Mouse (Mus musculus): ENCODE results near the gene Gm20388.

Gm20388 gene

GRCm38 (mm10) chr8:122349357-122350297 is 2439.0 kb downstream of the Gm20388 start:
- DNase-seq (ENCODE audit: low spot score in 2 of 2): no peak

DNA sequence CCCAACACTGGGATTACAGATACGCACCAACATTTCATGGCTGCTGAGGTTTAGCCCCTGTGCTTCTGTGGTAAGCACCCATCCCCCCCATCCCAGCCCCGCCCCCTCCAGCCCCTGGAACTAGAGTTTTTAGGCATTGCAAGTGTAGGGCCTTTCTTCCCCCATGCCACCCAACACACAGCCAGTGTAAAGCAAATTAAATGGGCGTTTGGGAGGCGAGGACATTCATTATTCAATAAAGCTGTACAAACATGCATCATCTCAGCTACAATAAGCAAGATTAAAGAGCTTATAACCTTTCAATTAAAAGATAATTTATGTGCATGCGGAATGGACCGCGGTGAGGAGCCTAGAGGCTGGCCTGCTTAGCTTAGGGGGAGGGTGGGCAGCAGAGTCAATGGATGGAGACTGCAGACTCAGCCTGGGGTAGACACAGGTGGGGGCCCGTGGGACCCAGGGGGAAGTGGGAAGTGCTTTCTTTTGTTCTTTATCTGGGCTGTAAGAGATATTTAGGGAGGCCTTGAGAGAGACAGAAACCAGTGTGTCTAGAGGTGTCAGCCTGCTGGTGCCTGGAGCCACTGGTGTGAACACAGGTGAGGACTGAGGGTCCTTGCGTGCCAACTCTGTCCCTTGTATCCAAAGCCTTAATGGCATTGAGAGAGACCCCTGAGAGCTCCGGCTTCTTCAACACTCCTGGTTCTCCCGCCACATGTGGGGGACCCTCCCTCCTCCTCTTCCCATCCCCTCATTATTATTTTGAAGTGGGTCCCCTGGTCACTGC is 2439.9 kb downstream of the Gm20388 start:
- no peak for DNase-seq (ENCODE audit: low spot score in 2 of 2)

DNA sequence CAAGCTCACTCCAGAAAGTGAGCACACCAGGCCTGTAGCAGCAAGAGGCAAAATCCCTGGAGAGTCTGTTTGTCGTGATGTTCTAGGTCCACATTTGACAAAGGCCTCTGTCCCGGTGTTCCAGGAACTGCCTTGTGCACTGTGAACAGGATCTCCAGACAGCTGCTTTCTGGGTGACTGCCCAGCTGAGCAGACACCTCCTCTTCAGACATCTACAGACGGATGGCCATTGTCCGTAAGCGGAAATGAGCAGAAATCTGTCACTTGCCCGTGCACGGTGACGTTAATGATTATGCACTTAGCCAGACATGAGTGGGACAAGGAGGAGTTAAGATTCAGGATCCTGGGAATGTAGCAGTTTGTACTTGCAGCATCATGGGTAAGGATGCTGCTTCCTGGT is 2443.5 kb downstream of the Gm20388 start:
- no peak for DNase-seq (ENCODE audit: low spot score in 2 of 2)

- no peak for DNase-seq (ENCODE audit: low spot score in 2 of 2)
Measured at GRCm38 (mm10) chr8:122355642-122356606, 2445.3 kb downstream of the Gm20388 start.

DNA sequence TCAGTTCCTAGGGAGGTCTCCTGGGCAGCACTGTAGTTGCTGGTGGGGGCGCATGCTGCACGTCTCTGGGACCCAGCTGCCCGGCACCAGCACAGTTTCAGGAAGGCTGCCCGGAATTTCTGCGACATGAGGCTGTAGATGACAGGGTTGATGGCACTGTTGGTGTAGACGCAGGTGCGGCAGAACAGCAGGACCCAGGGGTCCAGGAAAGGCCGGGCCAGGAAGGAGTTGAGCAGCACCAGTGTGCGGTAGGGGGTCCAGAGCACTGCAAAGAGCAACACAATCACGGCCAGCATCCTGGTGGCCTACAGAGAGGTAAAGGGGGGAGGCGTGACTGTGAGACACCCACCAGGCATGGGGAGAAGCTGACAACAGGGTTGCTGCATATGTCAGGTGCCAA is 2446.6 kb downstream of the Gm20388 start:
- no peak for DNase-seq (ENCODE audit: low spot score in 2 of 2)

- DNase-seq (ENCODE audit: low spot score in 2 of 2): no peak
Measured at GRCm38 (mm10) chr8:122357641-122358040, 2447.0 kb downstream of the Gm20388 start.

DNA sequence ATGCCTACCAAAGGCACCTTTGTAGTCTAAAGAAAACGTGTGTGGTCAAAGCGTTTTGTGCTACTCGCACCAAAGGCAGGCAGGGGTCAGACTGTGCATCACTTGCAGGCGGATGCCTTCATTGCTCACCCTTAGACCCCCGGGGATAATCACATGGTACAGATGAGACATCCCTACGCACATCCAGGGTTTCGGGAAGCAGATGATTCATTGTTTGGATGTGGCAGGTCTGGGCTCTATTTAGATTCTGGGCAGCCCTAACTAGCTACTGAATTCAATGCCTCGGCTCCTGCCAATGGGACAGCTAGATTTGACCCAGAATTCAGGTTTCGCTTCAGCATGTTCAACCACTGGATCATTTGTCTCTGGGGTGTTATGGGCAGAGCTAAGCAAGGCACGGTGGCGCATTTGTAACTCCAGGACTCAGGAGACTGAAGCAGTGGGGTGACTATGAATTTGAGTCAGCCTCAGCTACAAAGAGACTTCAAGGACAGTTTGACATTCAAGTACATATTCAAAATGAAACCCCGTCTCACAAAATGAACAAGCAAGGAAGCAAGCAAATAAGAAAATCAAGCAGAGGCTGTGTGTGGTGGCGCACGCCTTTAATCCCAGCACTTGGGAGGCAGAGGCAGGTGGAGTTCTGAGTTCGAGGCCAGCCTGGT is 2448.6 kb downstream of the Gm20388 start:
- no peak for DNase-seq (ENCODE audit: low spot score in 2 of 2)

DNA sequence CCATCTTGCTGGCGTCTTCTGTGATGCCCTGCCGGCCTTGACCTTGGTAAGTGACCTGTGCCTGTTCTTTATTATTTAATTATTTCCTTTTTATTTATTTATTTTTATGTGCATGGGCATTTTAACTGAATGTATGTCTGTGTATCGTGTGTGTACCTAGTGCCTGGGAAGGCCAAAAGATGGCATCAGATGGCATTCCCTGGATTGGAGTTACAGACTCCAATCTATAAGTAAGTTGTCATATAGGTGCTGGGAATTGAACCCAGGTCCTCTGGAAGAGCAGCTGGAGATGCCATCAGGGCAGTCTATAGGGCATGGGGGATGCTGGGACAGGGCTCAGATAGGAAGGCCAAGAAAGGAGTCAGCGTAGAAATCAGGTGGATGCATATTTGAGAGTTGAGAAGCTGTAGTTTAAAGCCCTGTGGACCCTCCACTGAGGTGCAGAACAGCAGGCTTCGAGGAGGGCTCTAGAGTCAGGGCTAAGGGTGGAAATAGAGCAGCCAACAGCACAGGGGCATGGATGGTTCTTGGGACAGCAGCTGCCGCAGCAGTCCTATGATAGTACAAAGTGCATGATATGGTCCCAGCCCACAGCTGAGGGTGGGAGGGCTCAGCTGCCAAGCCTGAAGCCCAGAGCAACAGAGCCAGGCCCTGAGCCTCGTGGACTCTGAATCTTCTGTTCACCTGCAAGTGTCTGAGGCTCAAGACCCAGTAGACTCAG is 2450.2 kb downstream of the Gm20388 start, which contains the start of gene Trhr2:
Trhr2 (minus strand) TSS at position 51 of the 721 bp plus-strand sequence.
- no peak for DNase-seq (ENCODE audit: low spot score in 2 of 2)

DNA sequence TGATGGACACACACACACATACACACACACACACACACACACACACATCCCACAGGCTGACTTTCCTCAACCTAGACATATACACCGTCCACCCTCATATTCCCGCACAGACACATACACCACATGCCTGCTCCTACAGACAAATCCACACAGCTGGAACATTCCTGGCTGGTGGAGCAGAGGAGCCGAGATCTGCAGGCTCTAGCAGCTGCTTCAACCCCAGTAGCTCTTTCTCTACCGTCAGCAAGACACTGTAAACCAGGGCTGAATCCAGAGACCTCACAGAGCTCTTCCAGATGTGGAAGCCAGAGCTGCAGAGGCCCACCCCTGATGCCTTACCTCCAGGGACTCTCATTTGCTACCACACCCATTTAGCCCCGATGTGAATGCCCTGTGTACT is 2451.6 kb downstream of the Gm20388 start:
- no peak for DNase-seq (ENCODE audit: low spot score in 2 of 2)

- DNase-seq (ENCODE audit: low spot score in 2 of 2): no peak
Measured at GRCm38 (mm10) chr8:122362967-122363366, 2452.3 kb downstream of the Gm20388 start.

- DNase-seq (ENCODE audit: low spot score in 2 of 2): no peak
Measured at GRCm38 (mm10) chr8:122368494-122368893, 2457.9 kb downstream of the Gm20388 start.

DNA sequence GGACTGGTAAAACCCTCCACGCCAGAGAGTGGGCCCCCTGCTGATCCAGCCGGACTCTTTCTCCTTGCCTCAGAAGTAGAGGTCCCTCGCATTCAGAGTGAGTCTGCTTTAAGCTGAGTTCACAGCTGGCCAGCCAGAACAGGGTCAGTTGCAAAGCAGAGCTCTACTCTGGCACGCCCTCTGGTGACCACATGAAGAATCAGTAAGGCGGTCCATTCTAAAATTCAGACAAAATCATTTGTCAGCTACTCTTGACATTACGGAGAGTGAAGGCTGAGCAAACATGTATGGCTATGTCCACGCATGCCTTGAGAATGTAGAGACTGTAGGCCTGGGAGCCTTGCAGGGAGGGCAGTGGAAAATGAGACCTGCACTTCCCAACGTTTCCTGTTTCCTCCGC is 2459.0 kb downstream of the Gm20388 start:
- peak; percentile 18 to 46 for DNase-seq (ENCODE audit: low spot score in 2 of 2)

DNA sequence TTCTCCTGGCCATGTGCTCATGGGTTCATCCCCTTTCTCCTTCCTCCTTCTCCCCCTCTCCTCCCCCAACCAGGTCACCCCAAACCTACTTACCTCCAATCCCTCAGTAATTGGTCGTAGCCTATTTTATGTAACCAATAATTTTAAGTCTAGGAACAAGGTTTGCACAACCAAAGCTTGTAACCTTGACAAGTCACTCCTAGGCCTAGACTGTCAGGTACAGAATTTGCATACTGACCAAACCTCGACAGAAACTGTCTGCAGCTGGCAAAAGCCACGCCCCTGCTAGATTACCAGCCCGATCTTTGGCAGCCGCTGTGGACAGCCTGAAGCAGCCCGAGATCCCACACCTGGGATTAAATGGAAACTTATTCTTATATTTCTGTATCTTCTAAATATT is 2461.1 kb downstream of the Gm20388 start:
- no peak for DNase-seq (ENCODE audit: low spot score in 2 of 2)

- DNase-seq (ENCODE audit: low spot score in 2 of 2): no peak
Measured at GRCm38 (mm10) chr8:122375320-122375719, 2464.7 kb downstream of the Gm20388 start.

DNA sequence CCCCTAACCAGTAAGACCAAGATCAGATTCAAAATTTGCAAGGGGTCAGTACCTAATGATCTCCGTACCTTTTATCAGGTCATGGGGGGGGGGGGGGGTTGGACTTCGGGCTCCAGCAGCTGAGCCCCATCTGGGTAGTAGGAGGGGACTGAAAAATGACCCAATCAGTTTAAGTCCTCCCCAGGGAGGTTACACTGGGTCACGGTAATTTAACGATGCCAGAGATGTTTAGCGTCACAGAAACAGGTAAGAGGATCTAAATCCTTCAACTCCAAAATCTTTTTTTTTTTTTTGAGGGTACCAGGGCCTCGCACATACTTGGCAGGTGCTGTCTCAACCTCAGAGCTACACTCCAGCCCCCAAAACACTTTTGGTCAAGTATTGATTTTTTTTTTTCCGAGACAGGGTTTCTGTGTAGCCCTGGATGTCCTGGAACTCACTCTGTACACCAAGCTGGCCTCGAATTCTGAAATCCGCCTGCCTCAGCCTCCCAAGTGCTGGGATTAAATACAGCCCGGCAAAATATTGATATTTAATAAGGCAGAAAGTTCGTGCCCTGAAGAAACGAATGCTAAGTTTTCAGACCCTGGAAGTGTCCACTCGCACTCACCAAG is 2465.2 kb downstream of the Gm20388 start:
- DNase-seq (ENCODE audit: low spot score in 2 of 2): no peak

DNA sequence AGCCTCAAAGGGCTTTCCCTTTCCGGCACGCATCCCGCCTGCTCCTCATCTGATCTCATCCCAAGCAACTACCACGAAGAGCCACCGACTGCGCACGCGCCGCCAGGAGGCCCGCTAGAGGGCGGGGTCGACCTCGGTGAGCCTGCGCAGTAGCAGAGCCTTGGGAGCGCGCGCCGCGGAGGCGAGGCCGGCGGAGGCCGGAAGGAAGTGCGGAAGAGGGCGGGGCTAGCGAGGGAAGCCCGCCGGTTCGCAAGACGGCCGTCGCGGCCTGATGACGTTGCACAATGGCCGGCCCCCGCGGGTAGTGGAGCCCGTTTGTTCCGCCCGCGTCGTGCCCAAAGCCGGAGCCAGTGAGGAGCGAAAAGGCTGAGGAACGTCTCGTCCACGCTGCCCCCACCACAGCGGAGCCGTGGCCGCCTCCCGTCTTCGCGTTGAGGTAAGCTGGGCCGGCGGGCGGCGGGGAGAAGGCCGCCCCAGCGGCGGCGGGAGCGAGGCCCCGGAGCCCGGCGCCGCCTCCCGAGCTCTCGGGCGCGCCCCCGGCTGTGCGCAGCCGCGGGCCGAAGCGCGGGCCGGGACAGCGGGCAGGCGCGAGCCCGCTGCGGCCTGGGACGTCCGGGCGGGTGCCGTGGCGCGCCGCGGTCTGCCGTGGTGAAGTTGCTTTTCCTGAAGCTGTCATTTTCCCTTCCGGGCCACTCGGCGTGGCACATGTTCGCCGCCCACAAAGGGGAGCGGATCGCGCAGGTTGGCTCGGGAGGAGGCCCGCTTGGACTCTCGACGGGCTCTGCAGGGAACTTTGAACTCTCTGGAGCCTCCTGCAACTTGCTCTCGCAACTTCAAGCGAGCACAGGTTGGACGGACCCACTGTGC is 2466.0 kb downstream of the Gm20388 start, which contains the start of gene Zc3h18:
Zc3h18 (plus strand) TSS at position 245 of the 867 bp plus-strand sequence.
- DNase-seq (ENCODE audit: low spot score in 2 of 2): peak; percentile 99

- DNase-seq (ENCODE audit: low spot score in 2 of 2): no peak
Measured at GRCm38 (mm10) chr8:122383039-122383438, 2472.4 kb downstream of the Gm20388 start.

DNA sequence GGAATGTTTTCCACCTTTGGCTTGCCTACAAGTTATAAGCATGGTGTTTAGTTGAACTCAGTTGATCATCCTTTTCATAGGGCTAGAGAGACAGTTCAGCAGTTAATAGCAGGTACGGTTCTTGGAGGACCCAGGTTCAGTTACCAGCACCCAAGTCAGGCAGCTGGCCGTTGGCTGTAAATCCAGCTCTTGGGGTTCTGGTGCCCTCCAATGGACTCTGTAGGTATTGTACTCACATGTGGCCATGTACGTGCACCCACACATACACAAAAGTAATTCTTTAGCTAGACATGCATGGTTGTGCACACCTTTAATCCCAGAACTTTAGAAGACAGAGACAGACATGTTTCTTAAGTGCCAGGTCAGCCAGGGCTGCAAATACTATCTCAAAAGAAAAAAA is 2478.7 kb downstream of the Gm20388 start:
- no peak for DNase-seq (ENCODE audit: low spot score in 2 of 2)

- no peak for DNase-seq (ENCODE audit: low spot score in 2 of 2)
Measured at GRCm38 (mm10) chr8:122390758-122391157, 2480.1 kb downstream of the Gm20388 start.

All from heart, adult 9 months (tissue).